Mouse (Mus musculus) testis, adult 2 months (tissue): Measurements from ENCODE around the gene Mme.

Source experiments
- CTCF ChIP-seq: fragments of 200-500 bp; IDR thresholded peaks from 2 replicates; pipeline ENCODE4 v1.5.1; 2012; ENCODE audit warnings: low read depth, mild to moderate bottlenecking, inconsistent platforms, low read length, moderate library complexity; ENCODE audit not compliant: control insufficient read depth, insufficient read depth, insufficient replicate concordance
- POLR2A ChIP-seq: fragments of 200-500 bp; IDR thresholded peaks from 2 replicates; pipeline ENCODE4 v1.6.1; 2012; ENCODE audit warnings: low read depth, mild to moderate bottlenecking, inconsistent platforms, low read length, moderate library complexity; ENCODE audit not compliant: control insufficient read depth

DNA sequence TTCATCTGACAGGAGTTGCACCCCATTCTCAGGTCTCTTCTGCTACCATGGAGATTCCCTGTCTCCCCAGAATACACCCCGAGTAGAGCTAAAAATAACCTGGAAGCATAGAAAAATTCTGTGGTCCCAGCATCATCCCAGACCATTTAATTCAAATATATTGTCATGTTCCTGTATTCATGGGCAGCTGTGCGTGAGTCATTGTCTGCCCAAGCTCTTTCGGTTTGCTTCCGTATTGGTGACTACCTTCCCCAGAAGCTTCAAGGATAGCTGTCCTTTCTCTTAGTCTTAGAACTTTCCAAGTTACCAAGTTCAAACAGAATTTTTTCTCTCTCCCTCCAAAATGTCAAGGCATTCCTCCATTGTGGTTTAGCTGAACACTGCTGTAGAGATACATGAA, 169.7 kb downstream of the Mme start:
- TF ChIP-seq POLR2A (no peak), CTCF (no peak)
